Mouse (Mus musculus) heart, adult 2 months (tissue): ENCODE results near the gene Col13a1.

Experiments used
- CTCF ChIP-seq: fragments of 200-600 bp; IDR thresholded peaks from 2 replicates; pipeline ENCODE4 v1.8.1; 2022; ENCODE audit warnings: antibody characterized with exemption, mild to moderate bottlenecking, moderate library complexity
- POLR2A ChIP-seq: fragments of 200-500 bp; IDR thresholded peaks from 2 replicates; pipeline ENCODE4 v1.6.1; 2011; ENCODE audit warnings: mild to moderate bottlenecking, low read depth, low read length, control low read depth; ENCODE audit not compliant: insufficient read depth

- TF ChIP-seq CTCF (no peak), POLR2A (no peak)
These were observed at the start of gene Col13a1 for GRCm38 (mm10) chr10:61978866-61979340.
